Mouse (Mus musculus) midbrain, postnatal 0 days (tissue): ENCODE measurements around the gene Etnk1. TPM values are rescaled to one million over a fixed set of nuclear protein-coding genes. Genes with fewer than 3 reads are reported as not detected.

ENCODE experiments used
- ATAC-seq: fragments of 200-750 bp; cut with Nextera tagmentation; 2 replicates; pipeline ENCODE4 v1.8.0; 2017; ENCODE audit warnings: moderate number of reproducible peaks, mild to moderate bottlenecking, moderate TSS enrichment, moderate library complexity; ENCODE audit not compliant: low FRiP score
- DNase-seq: peaks from one replicate; pipeline ENCODE4 v3.0.0-alpha.2; 2015; ENCODE audit warnings: low spot score
- H3K27ac ChIP-seq: fragments of 300-500 bp; sonication (generic); 2 replicates; pipeline ENCODE4 v1.5.1; 2014; ENCODE audit warnings: low read depth, mild to moderate bottlenecking, low read length, mixed read lengths
- H3K27me3 ChIP-seq: fragments of 300-500 bp; sonication (generic); 2 replicates; pipeline ENCODE4 v1.6.1; 2014; ENCODE audit warnings: low read length, control low read depth, mixed read lengths; ENCODE audit not compliant: insufficient read depth
- H3K36me3 ChIP-seq: fragments of 300-500 bp; sonication (generic); 2 replicates; pipeline ENCODE4 v1.6.1; 2014; ENCODE audit warnings: low read length, control low read depth, mixed read lengths; ENCODE audit not compliant: insufficient read depth
- H3K4me1 ChIP-seq: fragments of 300-500 bp; sonication (generic); 2 replicates; pipeline ENCODE4 v1.6.1; 2014; ENCODE audit warnings: mild to moderate bottlenecking, control low read depth, antibody characterized with exemption, low read length, mixed read lengths; ENCODE audit not compliant: insufficient read depth
- H3K4me2 ChIP-seq: fragments of 300-500 bp; sonication (generic); 2 replicates; pipeline ENCODE4 v1.6.1; 2014; ENCODE audit warnings: low read depth, mild to moderate bottlenecking, low read length, mixed read lengths; ENCODE audit not compliant: poor library complexity, severe bottlenecking
- H3K4me3 ChIP-seq: fragments of 300-500 bp; sonication (generic); 2 replicates; pipeline ENCODE4 v1.5.1; 2014; ENCODE audit warnings: low read depth, mild to moderate bottlenecking, low read length, moderate library complexity
- H3K9ac ChIP-seq: fragments of 300-500 bp; sonication (generic); replicated peaks from 2 replicates; pipeline ENCODE4 v1.6.1; 2014; ENCODE audit warnings: mild to moderate bottlenecking, low read length, moderate library complexity, mixed read lengths; ENCODE audit not compliant: poor library complexity, severe bottlenecking
- H3K9me3 ChIP-seq: fragments of 300-500 bp; sonication (generic); 2 replicates; pipeline ENCODE4 v1.6.1; 2016; ENCODE audit warnings: low read length, control low read depth
- CTCF ChIP-seq: IDR thresholded peaks from 2 replicates; pipeline ENCODE4 v1.5.1; 2016; ENCODE audit warnings: antibody characterized with exemption, mild to moderate bottlenecking
- WGBS: fragments of 180-500 bp; shearing (Covaris S2); extraction: QIAGEN DNeasy Blood & Tissue Kit; methylation state at CpG from one replicate; pipeline ENCODE4 v1.1.7; 2014; 5-methylcytosine and 5-hydroxymethylcytosine counted together
- polyA plus RNA-seq: library from polyadenylated mRNA; unstranded; fragments of >200 nt; fragmentation: Nextera tagmentation; extraction: Ambion mirVana; gene quantifications from 2 replicates; pipeline ENCODE4 v1.2.1, GENCODE M21; 2015
- total RNA-seq: library from RNA; depleted of rRNA; stranded (reverse); fragments of >200 nt; gene quantifications from 2 replicates; pipeline ENCODE4 v1.2.3, GENCODE M21; 2014

Gene Etnk1
- total and polyA plus RNA-seq, 2 experiments from 2014 or later, result 40.3 to 130 TPM

- TF ChIP-seq CTCF, result no peak
- DNase-seq (no peak), ATAC-seq (no peak)
- Histone ChIP-seq H3K4me1 (no peaks in the 10 kb centered on the region), H3K4me2 (no peak overlapping the region), H3K36me3 (no peaks in the 10 kb centered on the region), H3K9me3 (no peaks in the 10 kb centered on the region), H3K27me3 (no peaks in the 10 kb centered on the region), H3K9ac (no peak overlapping the region), H3K4me3 (no peak overlapping the region), H3K27ac (no peak overlapping the region)
- 45% methylated on average over 2 of the region's 2 CpGs for WGBS
These were observed 13.9 kb upstream of the Etnk1 start for GRCm38 (mm10) chr6:143153160-143153559.

GRCm38 (mm10) chr6:143153751-143154494 is 13.1 kb upstream of the Etnk1 start:
- ATAC-seq (no peak), DNase-seq (no peak)
- no peaks in the 10 kb centered on the region for H3K27me3 ChIP-seq
- no peaks in the 10 kb centered on the region for H3K36me3 ChIP-seq
- H3K4me3 ChIP-seq, result no peak overlapping the region
- no peaks in the 10 kb centered on the region for H3K9me3 ChIP-seq
- 70% methylated on average over 10 of the region's 10 CpGs for WGBS
- H3K27ac ChIP-seq, result no peak overlapping the region
- no peak overlapping the region for H3K4me2 ChIP-seq
- no peaks in the 10 kb centered on the region for H3K4me1 ChIP-seq
- H3K9ac ChIP-seq, result no peak overlapping the region
- no peak for TF ChIP-seq CTCF

GRCm38 (mm10) chr6:143154885-143155284 is 12.1 kb upstream of the Etnk1 start:
- no peak for DNase-seq
- H3K27ac ChIP-seq, result no peak overlapping the region
- WGBS, result 78% methylated on average over 13 of the region's 13 CpGs

GRCm38 (mm10) chr6:143155996-143156395 is 11.0 kb upstream of the Etnk1 start:
- Histone ChIP-seq H3K4me1 (no peaks in the 10 kb centered on the region), H3K27ac (no peak overlapping the region), H3K4me3 (no peak overlapping the region), H3K9ac (no peak overlapping the region), H3K4me2 (no peak overlapping the region), H3K36me3 (no peaks in the 10 kb centered on the region), H3K27me3 (no peaks in the 10 kb centered on the region), H3K9me3 (no peaks in the 10 kb centered on the region)
- no peak for DNase-seq
- no peak for ATAC-seq
- no peak for TF ChIP-seq CTCF
- WGBS, result 82% methylated on average over 1 of the region's 1 CpGs

More at GRCm38 (mm10) chr6:143154885-143155284, 12.1 kb upstream of the Etnk1 start:
- Histone ChIP-seq H3K9me3 (no peaks in the 10 kb centered on the region), H3K4me1 (no peaks in the 10 kb centered on the region), H3K27me3 (no peaks in the 10 kb centered on the region), H3K9ac (no peak overlapping the region), H3K4me2 (no peak overlapping the region), H3K4me3 (no peak overlapping the region), H3K36me3 (no peaks in the 10 kb centered on the region)
- no peak for ATAC-seq
- no peak for TF ChIP-seq CTCF

GRCm38 (mm10) chr6:143156684-143157083 is 10.3 kb upstream of the Etnk1 start:
- Histone ChIP-seq H3K4me1 (no peaks in the 10 kb centered on the region), H3K9ac (no peak overlapping the region)

GRCm38 (mm10) chr6:143157401-143157800 is 9.6 kb upstream of the Etnk1 start:
- TF ChIP-seq CTCF, result no peak
- Histone ChIP-seq H3K27ac (no peak overlapping the region), H3K9ac (no peak overlapping the region), H3K36me3 (no peaks in the 10 kb centered on the region), H3K27me3 (no peaks in the 10 kb centered on the region), H3K4me1 (no peaks in the 10 kb centered on the region), H3K4me3 (no peak overlapping the region), H3K9me3 (no peaks in the 10 kb centered on the region), H3K4me2 (no peak overlapping the region)
- DNase-seq (no peak), ATAC-seq (no peak)
- 88% methylated on average over 8 of the region's 8 CpGs for WGBS

More at GRCm38 (mm10) chr6:143156684-143157083, 10.3 kb upstream of the Etnk1 start:
- Histone ChIP-seq H3K4me3 (no peak overlapping the region), H3K27me3 (no peaks in the 10 kb centered on the region), H3K36me3 (no peaks in the 10 kb centered on the region), H3K4me2 (no peak overlapping the region), H3K9me3 (no peaks in the 10 kb centered on the region), H3K27ac (no peak overlapping the region)
- no peak for TF ChIP-seq CTCF
- WGBS, result 86% methylated on average over 7 of the region's 7 CpGs
- ATAC-seq (no peak), DNase-seq (no peak)
